Mouse (Mus musculus) limb, embryonic 11.5 days (tissue): ENCODE results near the gene Ackr2. TPM values are rescaled to one million over a fixed set of nuclear protein-coding genes. Genes with fewer than 3 reads are reported as not detected.

ENCODE experiments used
- ATAC-seq: fragments of 200-750 bp; cut with Nextera tagmentation; 2 replicates; pipeline ENCODE4 v1.8.0; 2017; ENCODE audit warnings: low read depth; ENCODE audit not compliant: insufficient number of reproducible peaks, low FRiP score, low TSS enrichment
- DNase-seq: peaks from one replicate; pipeline ENCODE4 v3.0.0-alpha.2; 2015; ENCODE audit warnings: low spot score
- H3K27ac ChIP-seq: fragments of 300-500 bp; sonication (generic); replicated peaks from 2 replicates; pipeline ENCODE4 v1.5.1; 2014; ENCODE audit warnings: low read depth, mild to moderate bottlenecking, low read length
- H3K27me3 ChIP-seq: fragments of 300-500 bp; sonication (generic); 2 replicates; pipeline ENCODE4 v1.6.1; 2014; ENCODE audit warnings: mild to moderate bottlenecking, low read length, mixed read lengths; ENCODE audit not compliant: control insufficient read depth, insufficient read depth
- H3K36me3 ChIP-seq: fragments of 300-500 bp; sonication (generic); 2 replicates; pipeline ENCODE4 v1.6.1; 2014; ENCODE audit warnings: mild to moderate bottlenecking, low read length, moderate library complexity, mixed read lengths; ENCODE audit not compliant: control insufficient read depth, insufficient read depth
- H3K4me1 ChIP-seq: fragments of 300-500 bp; sonication (generic); 2 replicates; pipeline ENCODE4 v1.6.1; 2014; ENCODE audit warnings: low read length, mixed read lengths; ENCODE audit not compliant: control insufficient read depth, insufficient read depth
- H3K4me2 ChIP-seq: fragments of 300-500 bp; sonication (generic); 2 replicates; pipeline ENCODE4 v1.6.1; 2014; ENCODE audit warnings: low read depth, mild to moderate bottlenecking, moderate library complexity; ENCODE audit not compliant: severe bottlenecking
- H3K4me3 ChIP-seq: fragments of 300-500 bp; sonication (generic); 2 replicates; pipeline ENCODE4 v1.5.1; 2014; ENCODE audit warnings: low read depth, low read length
- H3K9ac ChIP-seq: fragments of 300-500 bp; sonication (generic); 2 replicates; pipeline ENCODE4 v1.6.1; 2014; ENCODE audit warnings: mild to moderate bottlenecking, low read length
- H3K9me3 ChIP-seq: fragments of 300-500 bp; sonication (generic); 2 replicates; pipeline ENCODE4 v1.6.1; 2016; ENCODE audit warnings: low read length; ENCODE audit not compliant: control insufficient read depth
- WGBS: fragments of 180-500 bp; shearing (Covaris S2); extraction: QIAGEN DNeasy Blood & Tissue Kit; methylation state at CpG from one replicate; pipeline ENCODE4 v1.1.7; 2014; 5-methylcytosine and 5-hydroxymethylcytosine counted together
- polyA plus RNA-seq: library from polyadenylated mRNA; unstranded; fragments of >200 nt; fragmentation: Nextera tagmentation; extraction: Ambion mirVana; gene quantifications from 2 replicates; pipeline ENCODE4 v1.2.1, GENCODE M21; 2014

Ackr2 gene
- polyA plus RNA-seq, 1 experiment from 2014 or later = 0.17 TPM

DNA sequence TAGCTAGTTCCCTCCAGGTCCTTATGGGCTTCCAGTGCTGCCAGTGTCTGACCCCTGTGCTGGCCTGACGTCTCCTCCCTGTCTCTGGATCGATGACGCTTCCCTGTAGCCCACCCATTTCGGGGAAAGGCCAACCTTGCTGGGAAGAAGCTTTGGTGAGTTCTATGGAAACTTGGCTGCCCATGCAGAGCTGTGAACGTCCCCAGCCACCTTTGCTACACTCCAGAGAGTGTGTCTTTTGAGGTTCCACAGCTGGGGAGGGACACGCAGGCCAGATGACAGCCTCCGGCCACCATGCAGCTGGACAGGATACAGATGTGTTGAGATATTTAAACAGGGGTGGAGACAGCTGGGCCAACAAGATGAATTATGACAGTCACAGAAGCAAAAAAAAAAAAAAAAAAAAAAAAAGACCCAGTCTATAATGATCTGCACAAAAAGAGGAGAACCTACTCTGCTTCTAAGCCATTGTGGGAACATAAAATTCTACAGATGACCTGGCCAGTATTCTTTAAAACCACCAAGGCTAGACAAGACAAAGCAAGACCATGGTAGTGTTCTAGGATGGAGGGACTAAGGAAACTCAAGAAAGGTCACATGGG is 2.7 kb upstream of the Ackr2 start:
- DNase-seq (no peak), ATAC-seq (no peak)
- Histone ChIP-seq H3K27ac (no peak overlapping the region), H3K9me3 (no peaks in the 10 kb centered on the region), H3K4me2 (no peak overlapping the region), H3K4me1 (no peaks in the 10 kb centered on the region), H3K9ac (no peak overlapping the region), H3K36me3 (no peaks in the 10 kb centered on the region), H3K4me3 (no peak overlapping the region), H3K27me3 (no peaks in the 10 kb centered on the region)
- WGBS = 66% methylated on average over 7 of the region's 7 CpGs

DNA sequence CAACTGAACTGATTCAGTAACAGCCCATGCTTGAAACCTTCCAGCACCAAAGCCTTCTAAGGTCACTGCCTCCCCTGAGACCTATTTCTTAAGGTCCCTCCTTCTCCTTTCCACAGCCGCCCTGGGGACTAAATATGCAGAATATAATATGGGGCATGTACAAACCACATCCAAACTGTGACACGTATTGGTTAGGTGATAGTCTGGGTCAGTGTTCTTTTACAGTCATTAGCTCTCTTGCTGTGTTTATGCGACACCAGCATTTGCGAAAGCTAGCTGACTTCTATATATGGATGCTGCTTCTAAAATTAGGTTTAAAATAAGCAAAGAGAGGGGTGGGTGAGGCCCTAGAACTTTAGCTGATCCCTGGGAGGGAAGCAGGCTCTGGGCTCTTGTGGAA is 1.3 kb upstream of the Ackr2 start:
- DNase-seq = no peak
- no peaks in the 10 kb centered on the region for H3K36me3 ChIP-seq
- H3K4me1 ChIP-seq = no peaks in the 10 kb centered on the region
- H3K9ac ChIP-seq = no peak overlapping the region
- no peaks in the 10 kb centered on the region for H3K27me3 ChIP-seq
- H3K9me3 ChIP-seq = no peaks in the 10 kb centered on the region
- H3K27ac ChIP-seq = no peak overlapping the region
- no peak for ATAC-seq
- WGBS = 85% methylated on average over 4 of the region's 4 CpGs
- H3K4me3 ChIP-seq = no peak overlapping the region
- no peak overlapping the region for H3K4me2 ChIP-seq

DNA sequence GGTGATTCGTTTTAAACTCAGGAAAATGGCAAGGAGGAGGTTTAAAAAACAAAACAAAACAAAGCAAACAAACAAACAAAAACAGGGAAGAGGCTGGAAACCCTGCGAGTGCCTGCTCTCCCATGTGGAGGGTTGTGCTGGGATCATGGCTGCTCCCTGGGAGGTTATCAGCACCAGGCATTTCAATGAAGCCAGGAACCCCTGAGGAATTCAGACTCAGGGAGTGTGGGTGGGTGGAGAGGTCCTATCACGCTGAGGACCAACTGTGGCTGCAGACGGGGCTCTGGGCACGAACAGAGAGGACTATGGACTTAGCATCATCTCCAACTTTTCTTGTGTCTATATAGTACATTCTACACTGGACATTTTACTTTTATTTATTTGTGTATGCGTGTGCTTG is 1.2 kb downstream of the Ackr2 start:
- 76% methylated on average over 6 of the region's 6 CpGs for WGBS
- no peak for DNase-seq
- Histone ChIP-seq H3K27me3 (no peaks in the 10 kb centered on the region), H3K4me2 (no peak overlapping the region), H3K9me3 (no peaks in the 10 kb centered on the region), H3K9ac (no peak overlapping the region), H3K4me3 (no peak overlapping the region), H3K4me1 (no peaks in the 10 kb centered on the region), H3K27ac (no peak overlapping the region), H3K36me3 (no peaks in the 10 kb centered on the region)
- ATAC-seq = no peak

DNA sequence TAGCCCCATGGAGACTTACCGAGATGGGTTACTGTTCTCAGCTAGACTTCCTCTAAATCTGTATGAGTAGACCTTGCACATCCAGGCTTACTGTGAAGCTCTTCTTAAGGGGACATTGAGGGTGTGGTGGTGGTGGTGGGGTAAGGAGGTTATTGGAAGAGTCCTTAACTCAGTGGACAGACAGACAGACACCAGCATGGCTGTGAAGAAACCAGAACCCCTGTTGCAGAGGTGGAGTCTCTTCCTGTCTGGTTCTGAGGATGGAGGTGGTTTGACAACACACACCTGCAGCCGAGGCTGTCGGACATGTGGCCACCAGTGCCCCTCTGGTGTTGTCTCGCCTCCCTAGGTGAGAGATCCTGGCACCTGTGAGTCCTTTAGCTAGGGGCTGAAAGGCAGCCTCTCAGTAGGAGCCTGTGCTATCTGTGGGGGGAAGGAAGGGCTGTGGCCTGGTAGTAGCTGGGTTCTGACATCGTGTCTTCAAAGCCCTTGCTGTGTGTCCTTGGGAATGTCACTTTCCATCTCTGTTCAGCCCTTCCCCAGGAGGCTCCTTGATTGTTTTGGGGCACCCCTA is 2.2 kb downstream of the Ackr2 start:
- Histone ChIP-seq H3K4me2 (no peak overlapping the region), H3K9me3 (no peaks in the 10 kb centered on the region), H3K27ac (no peak overlapping the region), H3K4me1 (no peaks in the 10 kb centered on the region), H3K9ac (no peak overlapping the region), H3K36me3 (no peaks in the 10 kb centered on the region), H3K27me3 (no peaks in the 10 kb centered on the region), H3K4me3 (no peak overlapping the region)
- ATAC-seq (no peak), DNase-seq (no peak)
- WGBS = 84% methylated on average over 5 of the region's 5 CpGs

DNA sequence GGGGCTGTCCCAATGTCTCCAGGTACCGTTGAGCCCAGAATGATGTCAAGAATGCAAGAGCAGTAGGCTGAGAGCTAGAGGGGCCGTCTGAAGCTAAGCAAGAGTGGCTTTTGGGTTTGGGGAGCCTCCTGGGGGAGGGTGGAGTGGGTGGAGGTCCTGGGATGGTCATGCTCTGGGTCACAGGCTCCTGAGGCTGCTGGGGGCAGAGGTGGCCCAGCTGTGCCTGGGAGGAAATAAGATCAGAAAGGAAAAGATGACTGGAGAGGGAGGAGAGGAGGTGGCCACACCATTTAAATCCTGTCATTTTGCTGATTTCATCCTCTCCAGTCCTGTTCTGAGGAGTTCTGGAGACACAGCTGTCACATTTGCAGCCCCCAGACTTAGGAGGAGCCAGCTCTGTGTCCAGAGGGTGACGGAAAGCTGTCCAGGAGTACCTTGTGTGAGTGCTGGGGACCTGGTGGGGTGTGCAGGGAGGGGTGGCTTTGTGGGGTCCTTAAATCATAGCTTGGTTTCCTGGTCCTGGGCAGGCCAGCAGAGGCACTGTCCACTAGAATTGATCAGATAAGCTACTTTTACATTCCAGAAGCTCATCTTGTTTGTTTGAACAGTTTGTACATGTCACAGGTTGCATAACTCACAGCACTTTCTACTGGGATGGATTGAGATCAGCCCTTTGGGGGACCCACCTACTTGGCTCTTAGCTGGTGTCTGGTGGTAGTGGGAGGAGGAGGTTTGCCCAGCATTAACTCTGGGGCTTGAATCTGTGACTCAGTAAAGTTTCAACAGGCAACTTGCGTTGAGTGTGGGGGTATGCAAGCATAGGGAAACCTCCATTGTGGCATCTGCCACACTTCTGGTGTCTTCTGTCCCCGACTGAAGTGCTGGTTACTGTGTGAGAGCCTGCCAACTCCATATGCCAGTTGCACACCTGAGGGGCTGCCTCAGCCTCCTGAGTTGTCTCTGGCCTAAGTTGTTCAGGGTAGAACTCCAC is 3.9 kb downstream of the Ackr2 start:
- Histone ChIP-seq H3K27me3 (no peaks in the 10 kb centered on the region), H3K9ac (no peak overlapping the region), H3K36me3 (no peaks in the 10 kb centered on the region), H3K9me3 (no peaks in the 10 kb centered on the region), H3K4me2 (no peak overlapping the region), H3K27ac (no peak overlapping the region), H3K4me3 (no peak overlapping the region), H3K4me1 (no peaks in the 10 kb centered on the region)
- DNase-seq (no peak), ATAC-seq (no peak)
- WGBS = 77% methylated on average over 5 of the region's 5 CpGs

DNA sequence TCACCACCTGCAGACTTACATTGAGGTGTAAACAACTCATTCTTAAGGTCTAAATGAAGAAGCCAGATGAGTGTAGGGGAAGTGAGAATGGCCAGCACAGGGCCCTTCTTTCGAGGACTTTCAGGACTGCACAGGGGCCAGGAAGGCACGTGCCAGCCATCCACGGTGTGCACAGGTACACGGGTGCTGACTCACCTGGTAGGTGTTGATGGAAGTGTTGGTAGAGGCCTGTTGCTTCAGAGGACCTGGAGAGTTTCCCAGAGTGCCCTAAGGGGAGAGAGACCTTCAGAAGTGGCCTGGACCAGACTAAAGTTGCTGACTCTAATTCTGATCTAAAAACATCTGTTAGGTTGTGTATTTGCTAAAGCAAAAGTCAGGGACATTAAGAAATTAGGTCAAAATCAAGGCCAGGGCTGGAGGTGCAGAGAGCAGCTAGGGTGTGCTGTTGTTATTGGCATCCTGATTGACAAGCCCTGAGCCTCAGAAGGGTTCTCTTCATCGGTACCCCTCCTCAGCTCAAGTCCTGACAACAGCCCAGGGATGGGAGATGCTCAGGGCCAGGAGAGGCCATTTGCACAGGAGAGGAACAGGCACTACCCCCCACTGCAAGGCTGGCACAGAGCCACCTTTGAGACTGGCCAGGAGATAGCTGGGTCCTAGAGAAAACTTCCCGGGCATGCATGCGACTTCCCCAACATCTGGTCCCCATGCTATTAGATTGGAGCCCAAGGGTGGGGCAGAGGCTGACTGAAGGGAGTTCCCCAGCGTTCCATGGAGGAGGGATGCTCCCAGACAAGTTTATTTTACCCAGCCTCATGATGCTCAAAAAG is 5.5 kb downstream of the Ackr2 start:
- Histone ChIP-seq H3K9me3 (no peaks in the 10 kb centered on the region), H3K36me3 (no peaks in the 10 kb centered on the region), H3K4me3 (no peak overlapping the region), H3K4me2 (no peak overlapping the region), H3K27ac (no peak overlapping the region), H3K27me3 (no peaks in the 10 kb centered on the region), H3K9ac (no peak overlapping the region), H3K4me1 (no peaks in the 10 kb centered on the region)
- DNase-seq (no peak), ATAC-seq (no peak)
- WGBS = 82% methylated on average over 8 of the region's 8 CpGs

DNA sequence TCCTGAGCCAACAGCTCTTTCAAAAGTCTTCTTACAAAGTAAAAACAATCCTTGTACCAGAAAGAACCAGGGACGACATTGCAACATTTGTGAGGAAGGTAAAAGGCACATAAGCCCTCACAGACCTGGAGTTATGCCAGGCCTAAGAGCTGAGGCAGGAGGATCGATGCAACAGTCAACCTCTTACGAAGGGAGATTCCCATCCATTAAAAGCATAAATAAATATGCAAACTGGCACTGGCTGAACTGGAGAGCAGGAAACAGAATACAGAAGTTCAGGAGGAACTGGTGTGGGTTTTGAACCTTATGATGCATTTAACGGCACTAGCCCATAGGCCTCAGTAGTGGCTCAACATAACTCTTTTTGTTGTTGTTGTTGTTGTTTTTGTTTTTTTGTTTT is 6.2 kb downstream of the Ackr2 start:
- no peak overlapping the region for H3K27ac ChIP-seq
- H3K4me1 ChIP-seq = no peaks in the 10 kb centered on the region
- H3K4me3 ChIP-seq = no peak overlapping the region
- ATAC-seq (no peak), DNase-seq (no peak)
- H3K36me3 ChIP-seq = no peaks in the 10 kb centered on the region
- WGBS = 93% methylated on average over 4 of the region's 4 CpGs
- H3K27me3 ChIP-seq = no peaks in the 10 kb centered on the region
- no peaks in the 10 kb centered on the region for H3K9me3 ChIP-seq
- no peak overlapping the region for H3K4me2 ChIP-seq
- H3K9ac ChIP-seq = no peak overlapping the region

DNA sequence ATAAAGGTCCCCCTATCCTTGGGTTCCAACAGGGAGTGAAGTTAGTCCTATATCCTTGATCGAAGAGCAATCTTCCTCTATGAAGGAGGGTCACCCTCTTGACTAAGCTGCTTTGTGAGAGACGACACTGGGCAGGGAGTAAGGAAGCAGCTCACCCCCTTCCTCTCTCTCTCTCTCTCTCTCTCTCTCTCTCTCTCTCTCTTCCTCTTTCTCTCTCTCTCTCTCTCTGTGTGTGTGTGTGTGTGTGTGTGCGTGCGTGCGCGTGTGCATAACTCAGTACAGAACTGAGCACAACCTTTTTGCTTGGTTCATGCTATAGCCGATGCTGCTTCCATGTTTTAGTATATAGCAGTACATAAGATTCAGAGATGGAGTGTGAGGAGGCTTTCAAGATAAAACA is 6.8 kb downstream of the Ackr2 start:
- WGBS = 95% methylated on average over 7 of the region's 7 CpGs
- no peak overlapping the region for H3K27ac ChIP-seq
- H3K36me3 ChIP-seq = no peaks in the 10 kb centered on the region
- no peak overlapping the region for H3K9ac ChIP-seq
- H3K9me3 ChIP-seq = no peaks in the 10 kb centered on the region
- H3K4me1 ChIP-seq = no peaks in the 10 kb centered on the region
- no peak for ATAC-seq
- no peak overlapping the region for H3K4me3 ChIP-seq
- H3K27me3 ChIP-seq = no peaks in the 10 kb centered on the region
- no peak overlapping the region for H3K4me2 ChIP-seq
- no peak for DNase-seq
